Mouse (Mus musculus) heart, postnatal 36 days (tissue): ENCODE results near the gene Eif2d. TPM values are rescaled to one million over a fixed set of nuclear protein-coding genes. Genes with fewer than 3 reads are reported as not detected.

ENCODE experiments used
- DNase-seq, 2 experiments: peaks; one replicate each; pipeline ENCODE4 v3.0.0; 2021 to 2022
- intact Hi-C: fragments of 180-260 bp; cut with DNase I; formaldehyde crosslinking; loops from one replicate; pipeline ENCODE4 v1.15.1; 2025
- total RNA-seq, 2 experiments: library from RNA; stranded (reverse); gene quantifications; 2 replicates each; pipeline ENCODE4 v1.2.3; 2021

Gene Eif2d
- 10 to 100 TPM; 34.0 to 39.3 TPM for total RNA-seq

- DNase-seq: peak; percentile 87
- intact Hi-C loops: loop anchor here (2.0 to 5.0 kb wide), 2 partner anchors 164 to 276 kb away; no protein-coding TSS in a partner anchor
Measured at GRCm38 (mm10) chr1:131153018-131153629, at the start of gene Eif2d. Gene Eif2d (plus strand): TSS chr1:131153181.

- intact Hi-C loops: no loop called here
- DNase-seq: no peak
Measured at GRCm38 (mm10) chr1:131103776-131104424, 49.1 kb upstream of the Eif2d start.

- intact Hi-C loops: no loop called here
- no peak for DNase-seq
Measured at GRCm38 (mm10) chr1:131107575-131108308, 45.2 kb upstream of the Eif2d start.

- intact Hi-C loops: no loop called here
- peak; percentile 37 to 51 for DNase-seq
Measured at GRCm38 (mm10) chr1:131110525-131111106, 42.4 kb upstream of the Eif2d start.

- intact Hi-C loops: no loop called here
- no peak for DNase-seq
Measured at GRCm38 (mm10) chr1:131112576-131112975, 40.4 kb upstream of the Eif2d start.

- intact Hi-C loops: loop anchor here (1.0 to 5.0 kb wide), 3 partner anchors 39 to 146 kb away; no protein-coding TSS in a partner anchor
- DNase-seq: peak; percentile 72 to 76
Measured at GRCm38 (mm10) chr1:131115932-131116331, 37.0 kb upstream of the Eif2d start.

- intact Hi-C loops: loop anchor here (1.0 to 5.0 kb wide), 2 partner anchors 130 to 146 kb away; no protein-coding TSS in a partner anchor
- DNase-seq: peak; percentile 54 to 65
Measured at GRCm38 (mm10) chr1:131116430-131117011, 36.5 kb upstream of the Eif2d start.

- intact Hi-C loops: loop anchor here (5.0 kb wide), 1 partner anchor 144 kb away; no protein-coding TSS in a partner anchor
- no peak for DNase-seq
Measured at GRCm38 (mm10) chr1:131118530-131118929, 34.5 kb upstream of the Eif2d start.

- intact Hi-C loops: loop anchor here (5.0 kb wide), 1 partner anchor 143 kb away; no protein-coding TSS in a partner anchor
- DNase-seq: peak in 1 of 2 experiments; percentile 24
Measured at GRCm38 (mm10) chr1:131119026-131119425, 34.0 kb upstream of the Eif2d start.

GRCm38 (mm10) chr1:131121987-131122386 lies 31.0 kb upstream of the Eif2d start:
- no peak for DNase-seq
- intact Hi-C loops: no loop called here

- intact Hi-C loops: no loop called here
- DNase-seq: no peak
Measured at GRCm38 (mm10) chr1:131123522-131124265, 29.3 kb upstream of the Eif2d start.

GRCm38 (mm10) chr1:131125987-131126744 lies 26.8 kb upstream of the Eif2d start:
- intact Hi-C loops: no loop called here
- no peak for DNase-seq

- DNase-seq: no peak
- intact Hi-C loops: no loop called here
Measured at GRCm38 (mm10) chr1:131134231-131134630, 18.8 kb upstream of the Eif2d start.

- no peak for DNase-seq
- intact Hi-C loops: loop anchor here (5.0 kb wide), 1 partner anchor 148 kb away; no protein-coding TSS in a partner anchor
Measured at GRCm38 (mm10) chr1:131134942-131135522, 17.9 kb upstream of the Eif2d start.

GRCm38 (mm10) chr1:131135960-131136629 lies 16.9 kb upstream of the Eif2d start:
- no peak for DNase-seq
- intact Hi-C loops: loop anchor here (5.0 kb wide), 1 partner anchor 149 kb away; no protein-coding TSS in a partner anchor

GRCm38 (mm10) chr1:131137111-131137510 lies 15.9 kb upstream of the Eif2d start:
- DNase-seq: no peak
- intact Hi-C loops: loop anchor here (5.0 kb wide), 1 partner anchor 150 kb away; no protein-coding TSS in a partner anchor

GRCm38 (mm10) chr1:131137717-131138118 lies 15.3 kb upstream of the Eif2d start:
- intact Hi-C loops: loop anchor here (5.0 kb wide), 1 partner anchor 150 kb away; no protein-coding TSS in a partner anchor
- DNase-seq: no peak
